Mouse (Mus musculus) urinary bladder, postnatal 10 days (tissue): ENCODE results near the gene Cblb.

Experiments used
- DNase-seq: peaks from one replicate; pipeline ENCODE4 v3.0.0; 2022; ENCODE audit warnings: low spot score

Cblb gene

GRCm38 (mm10) chr16:52076652-52077051 is 45.6 kb downstream of the Cblb start:
- no peak for DNase-seq

DNA sequence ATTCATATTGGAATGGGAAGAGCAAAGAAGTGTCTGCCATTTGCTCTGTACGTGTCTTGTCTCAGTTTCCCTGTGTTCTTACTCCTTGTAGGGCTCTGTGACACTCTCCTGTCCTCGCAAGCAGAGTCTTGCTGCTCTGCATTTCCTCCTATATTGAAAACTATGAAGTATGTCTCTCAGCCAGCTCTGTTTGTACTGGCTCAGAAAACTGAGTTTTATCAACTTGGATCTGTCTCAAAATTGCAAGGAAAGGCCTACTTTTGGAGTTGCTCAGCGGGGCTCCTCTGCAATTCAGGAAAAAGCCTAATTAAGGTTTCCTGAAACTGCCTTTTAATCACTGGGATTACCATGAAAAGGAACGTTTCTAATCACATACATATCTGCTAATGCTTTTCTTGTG is 46.9 kb downstream of the Cblb start:
- DNase-seq: no peak

DNA sequence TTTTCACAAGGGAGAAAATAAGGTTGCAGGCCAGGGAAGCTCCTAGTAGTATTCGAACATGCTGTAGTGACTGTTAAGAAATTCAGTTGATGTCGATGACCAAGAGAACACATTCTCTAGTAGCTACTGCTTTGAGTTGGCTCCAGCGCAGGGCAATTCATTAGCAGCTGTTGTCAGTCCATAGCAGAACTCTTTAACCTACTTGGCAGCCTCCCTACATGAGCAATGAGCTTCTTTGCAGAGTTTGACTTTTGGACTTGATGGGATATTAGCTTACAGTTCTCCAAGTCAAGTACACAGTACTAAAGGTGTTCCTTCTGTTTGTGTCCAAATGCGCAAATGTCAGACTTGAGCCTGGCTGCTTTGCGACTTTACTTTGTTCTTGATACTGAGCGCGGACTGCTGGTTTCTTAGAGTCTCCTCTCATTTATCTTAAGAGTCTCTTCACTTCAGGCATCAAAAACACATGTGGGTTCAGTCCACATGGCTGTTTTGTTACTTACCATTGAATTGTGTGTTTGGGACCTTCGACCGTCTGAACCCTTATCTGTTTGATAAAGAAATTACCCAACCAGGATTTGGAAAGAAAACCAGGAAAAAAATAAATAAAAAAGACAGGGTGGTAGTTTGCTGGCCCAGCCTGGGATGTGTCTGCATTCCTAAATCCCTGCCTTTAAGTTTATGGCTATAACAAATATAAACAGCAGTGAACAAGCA is 47.9 kb downstream of the Cblb start:
- DNase-seq: no peak

GRCm38 (mm10) chr16:52079475-52079823 is 48.4 kb downstream of the Cblb start:
- no peak for DNase-seq

- DNase-seq: no peak
Observed at GRCm38 (mm10) chr16:52080619-52081395, 49.8 kb downstream of the Cblb start.

- DNase-seq: no peak
Observed at GRCm38 (mm10) chr16:52081756-52082155, 50.7 kb downstream of the Cblb start.

- DNase-seq: no peak
Observed at GRCm38 (mm10) chr16:52086793-52087450, 55.9 kb downstream of the Cblb start.

GRCm38 (mm10) chr16:52089354-52089753 is 58.3 kb downstream of the Cblb start:
- DNase-seq: no peak

GRCm38 (mm10) chr16:52090899-52091298 is 59.9 kb downstream of the Cblb start:
- DNase-seq: no peak

DNA sequence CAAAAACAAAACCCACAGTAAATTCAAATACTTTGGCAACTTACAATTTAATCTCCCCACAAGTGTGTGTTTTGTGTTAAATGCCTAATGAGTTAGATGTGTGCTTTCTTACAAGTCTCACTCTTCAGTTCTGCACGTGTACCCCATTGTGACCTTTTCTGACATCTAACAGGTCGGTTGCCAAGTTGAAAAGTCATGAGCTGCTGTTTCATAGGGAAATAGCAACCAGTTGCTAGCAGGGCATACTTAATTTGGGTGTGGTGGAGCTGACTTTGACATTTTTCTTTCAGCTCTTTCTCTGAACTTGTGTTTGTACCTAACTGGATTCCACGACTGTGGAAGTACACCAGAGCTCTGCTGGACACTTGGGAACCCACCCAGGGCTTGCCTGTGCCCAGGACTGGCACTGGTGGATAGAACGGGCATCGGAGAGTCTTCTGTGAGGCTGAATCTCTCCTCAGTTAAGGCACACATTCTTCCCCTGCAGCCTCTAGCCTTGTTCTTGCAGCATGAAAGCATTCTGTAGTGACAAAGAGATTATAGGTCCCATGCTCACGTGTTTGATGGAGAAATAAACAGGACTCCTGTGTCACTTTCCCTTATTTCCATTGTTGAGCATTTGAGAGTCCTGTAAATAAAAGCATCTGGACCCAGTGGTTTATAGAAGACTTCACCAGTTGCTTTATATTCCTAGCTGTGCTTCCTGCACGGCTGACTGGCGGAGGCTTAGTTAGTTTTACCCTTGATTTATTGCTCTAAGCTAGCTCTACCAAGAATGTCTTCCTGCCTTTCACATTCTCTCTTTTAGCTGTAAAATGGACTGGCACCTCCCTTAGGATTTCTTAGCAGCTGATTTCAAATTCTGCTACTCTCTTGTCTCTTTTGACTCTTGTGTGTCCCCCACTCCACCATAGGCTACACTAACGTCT is 62.6 kb downstream of the Cblb start:
- no peak for DNase-seq

GRCm38 (mm10) chr16:52094735-52095459 is 63.9 kb downstream of the Cblb start:
- no peak for DNase-seq

DNA sequence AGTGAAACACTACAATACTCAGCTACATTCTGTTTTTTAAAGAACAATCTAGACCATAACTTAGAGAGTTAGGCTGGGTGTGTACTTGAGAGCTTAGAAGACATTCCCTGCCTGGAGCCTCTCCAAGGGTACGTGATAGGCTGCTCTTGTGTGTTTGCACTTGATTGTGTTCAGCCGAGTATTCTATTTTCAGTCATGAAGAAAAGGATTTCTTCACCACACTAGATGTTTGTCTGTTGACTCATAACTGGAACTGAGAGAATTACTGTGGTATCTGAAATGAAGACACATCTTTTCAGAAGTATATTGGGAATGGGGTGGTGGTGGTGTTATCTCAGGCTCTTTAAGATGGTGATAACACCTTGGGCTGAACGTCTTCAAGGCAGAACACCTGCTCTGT is 64.6 kb downstream of the Cblb start:
- no peak for DNase-seq

DNA sequence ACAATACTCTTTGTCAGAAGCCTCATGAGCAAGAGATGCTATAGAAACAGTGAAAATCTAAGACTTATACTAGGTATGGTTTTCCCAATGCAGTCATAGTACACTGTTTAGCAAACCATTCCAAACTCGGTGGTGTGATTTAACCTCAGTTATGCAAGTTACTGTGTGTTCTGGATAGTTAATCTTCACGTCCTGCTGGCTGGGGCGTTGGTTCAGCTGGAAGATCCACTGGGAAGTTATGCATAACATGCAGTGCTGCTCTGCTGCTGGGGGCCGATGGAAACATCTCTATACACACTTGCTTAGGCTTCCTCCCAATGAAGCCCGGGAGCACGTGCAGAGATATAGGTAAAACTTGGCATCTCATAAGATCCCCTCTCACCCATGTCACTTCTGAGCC is 69.4 kb downstream of the Cblb start:
- DNase-seq: no peak

DNA sequence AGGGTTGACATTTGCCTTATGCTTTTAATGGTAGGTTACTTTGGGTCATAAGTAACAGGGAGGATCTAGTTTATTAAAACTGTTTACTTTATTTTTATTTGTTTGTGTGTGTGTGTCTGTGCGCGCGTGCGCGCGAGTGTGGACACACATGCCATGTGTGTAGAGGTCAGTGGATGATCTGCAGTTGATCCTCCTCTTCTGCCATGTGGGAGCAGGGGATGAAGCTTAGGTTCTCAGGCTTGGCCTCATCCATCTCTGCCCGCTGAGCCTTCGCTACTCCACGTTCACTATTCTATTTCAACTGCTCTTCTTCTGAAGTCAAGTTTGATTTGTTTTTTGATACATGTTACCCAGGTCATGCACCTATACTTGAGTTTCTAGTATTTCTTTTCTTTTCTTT is 73.6 kb downstream of the Cblb start:
- no peak for DNase-seq

DNA sequence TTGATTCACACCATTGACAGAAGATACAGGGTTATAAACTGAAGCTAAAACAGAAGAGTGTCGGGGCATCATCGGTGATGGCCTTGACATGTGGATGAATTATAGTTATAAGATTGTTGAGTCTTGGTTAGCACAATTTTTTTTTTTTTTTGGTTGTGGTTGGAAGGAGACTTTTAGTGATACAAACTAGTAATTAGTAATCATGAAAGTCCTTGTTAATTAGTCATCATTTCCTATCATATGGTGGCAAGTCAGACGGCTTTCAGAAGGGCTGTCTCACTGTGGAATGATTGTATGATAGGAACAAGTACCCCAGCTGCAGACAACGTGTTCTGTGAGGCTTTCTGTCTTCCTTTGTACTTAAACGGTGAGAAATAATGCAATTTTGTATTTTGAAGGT is 76.8 kb downstream of the Cblb start:
- no peak for DNase-seq

- DNase-seq: no peak
Observed at GRCm38 (mm10) chr16:52114473-52114872, 83.4 kb downstream of the Cblb start.

DNA sequence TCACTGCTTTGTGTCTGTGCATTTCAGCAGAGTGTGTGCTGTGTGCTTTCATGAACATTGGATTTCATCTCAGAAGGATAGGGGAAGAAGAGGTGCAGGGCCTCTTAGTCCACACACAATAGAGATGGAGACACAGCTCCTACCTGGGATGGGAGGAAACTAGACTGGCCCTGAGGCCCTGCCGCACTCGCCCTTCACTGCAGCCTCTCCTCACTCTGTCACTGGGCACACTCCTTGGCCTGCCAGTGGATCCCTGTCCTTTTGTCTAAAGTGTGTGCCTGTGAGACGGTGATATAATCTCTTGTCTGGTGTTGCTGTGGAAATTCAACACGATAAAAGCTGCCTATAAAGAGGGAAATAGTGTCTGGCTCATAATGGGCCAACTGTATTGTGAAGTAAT is 88.0 kb downstream of the Cblb start:
- no peak for DNase-seq

- DNase-seq: no peak
Observed at GRCm38 (mm10) chr16:52124974-52125373, 93.9 kb downstream of the Cblb start.

GRCm38 (mm10) chr16:52125896-52126295 is 94.9 kb downstream of the Cblb start:
- DNase-seq: no peak

GRCm38 (mm10) chr16:52129357-52129905 is 98.4 kb downstream of the Cblb start:
- no peak for DNase-seq
